19 mouse cellular contexts compared by ENCODE assay signal in genomic region chr2:92253777-92254176, GRCm38 (mm10).
A peak's percentile ranks its signal among the peaks of the same experiment; 100 is the strongest.
DNase-seq lines count a peak whose midpoint lies in the region; ATAC-seq and TF ChIP-seq lines count a peak whose summit lies in the region.
"Had no signal": no experiment of that assay in that cellular context is flagged by ENCODE, and none has a peak within 500 bp of the region (broad histone marks: within the 10 kb centered on the region; RNA-seq: fewer than 3 reads in every experiment).

No protein-coding gene starts in this region.

- 94% methylated on average over 5 of the region's 5 CpGs for WGBS in midbrain, postnatal 0 days
- WGBS in intestine, postnatal 0 days: 87% methylated on average over 5 of the region's 5 CpGs

- no peak overlapping the region for H3K4me2 ChIP-seq in midbrain, postnatal 0 days (ENCODE audit: low read depth, low read length, poor library complexity, severe bottlenecking)
- H3K4me2 ChIP-seq in intestine, postnatal 0 days (replicated peaks; ENCODE audit: low read depth): no peak overlapping the region
- H3K4me2 ChIP-seq: embryonic facial prominence, embryonic 12.5 days; forebrain, embryonic 13.5 days had no signal

- no peak overlapping the region for H3K27ac ChIP-seq in midbrain, postnatal 0 days (ENCODE audit: low read depth, low read length)
- no peak overlapping the region for H3K27ac ChIP-seq in intestine, postnatal 0 days (ENCODE audit: low read depth, low read length)
- H3K27ac ChIP-seq: embryonic facial prominence, embryonic 12.5 days; forebrain, embryonic 13.5 days; layer of hippocampus, adult 2 months had no signal

- peak; percentile 23 for ATAC-seq in activated CD4-positive, CD25-positive, alpha-beta regulatory T cell, adult 4 months
- ATAC-seq in megakaryocyte progenitor cell, adult 5-6 weeks (replicated peaks; ENCODE audit: poor library complexity): peak; percentile 84
- no peak for ATAC-seq in midbrain, postnatal 0 days (ENCODE audit: low FRiP score)
- ATAC-seq in intestine, postnatal 0 days: no peak
- ATAC-seq: forebrain, embryonic 13.5 days; lung, postnatal 0 days; midbrain, embryonic 16.5 days had no signal

- H3K4me3 ChIP-seq in midbrain, postnatal 0 days (ENCODE audit: low read depth, low read length): no peak overlapping the region
- no peak overlapping the region for H3K4me3 ChIP-seq in intestine, postnatal 0 days (ENCODE audit: low read depth, low read length)
- H3K4me3 ChIP-seq: embryonic facial prominence, embryonic 12.5 days; erythroblast, embryonic 14.5 days; forebrain, embryonic 13.5 days; layer of hippocampus, adult 2 months had no signal

- TF ChIP-seq CTCF in midbrain, postnatal 0 days (IDR thresholded peaks at IDR 0.05): no peak
- no peak for TF ChIP-seq CTCF in intestine, postnatal 0 days (IDR thresholded peaks at IDR 0.05; ENCODE audit: low read depth)

- no peaks in the 10 kb centered on the region for H3K9me3 ChIP-seq in midbrain, postnatal 0 days (ENCODE audit: low read length)
- H3K9me3 ChIP-seq in intestine, postnatal 0 days (ENCODE audit: control insufficient read depth): no peaks in the 10 kb centered on the region
- H3K9me3 ChIP-seq: embryonic facial prominence, embryonic 12.5 days; forebrain, embryonic 13.5 days had no signal

- no peak overlapping the region for H3K9ac ChIP-seq in midbrain, postnatal 0 days (replicated peaks; ENCODE audit: low read length, poor library complexity, severe bottlenecking)
- H3K9ac ChIP-seq in intestine, postnatal 0 days (ENCODE audit: low read depth, low read length): no peak overlapping the region
- H3K9ac ChIP-seq: embryonic facial prominence, embryonic 12.5 days; forebrain, embryonic 13.5 days had no signal

- no peaks in the 10 kb centered on the region; the same call in 1 of the 2 replicates for H3K36me3 ChIP-seq in midbrain, postnatal 0 days (ENCODE audit: insufficient read depth, low read length)
- H3K36me3 ChIP-seq in intestine, postnatal 0 days (ENCODE audit: control insufficient read depth, insufficient read depth): peaks cover 1% of the 10 kb centered on the region

- no peaks in the 10 kb centered on the region for H3K4me1 ChIP-seq in midbrain, postnatal 0 days (ENCODE audit: insufficient read depth, low read length)
- no peaks in the 10 kb centered on the region for H3K4me1 ChIP-seq in intestine, postnatal 0 days (replicated peaks; ENCODE audit: control insufficient read depth, insufficient read depth, low read length)
- H3K4me1 ChIP-seq: forebrain, embryonic 13.5 days had no signal

- no peaks in the 10 kb centered on the region for H3K27me3 ChIP-seq in midbrain, postnatal 0 days (ENCODE audit: insufficient read depth, low read length)
- H3K27me3 ChIP-seq in intestine, postnatal 0 days (replicated peaks; ENCODE audit: control insufficient read depth, insufficient read depth, low read length): no peaks in the 10 kb centered on the region
- H3K27me3 ChIP-seq: embryonic facial prominence, embryonic 12.5 days; forebrain, embryonic 13.5 days had no signal

- DNase-seq in lung, postnatal 36 days: peak; percentile 8
- no peak for DNase-seq in lung, postnatal 10 days
- peak; percentile 81 for DNase-seq in A20 (ENCODE audit: low read depth, low spot score)
- DNase-seq in midbrain, postnatal 0 days (ENCODE audit: low spot score): no peak
- DNase-seq in ovary, postnatal 10 days (ENCODE audit: low spot score): no peak
- DNase-seq: cerebellum, adult 8-10 months; gastrocnemius, postnatal 14 days; kidney, adult 2 months; kidney, postnatal 14 days; liver had no signal

Comparison
In these comparisons a context has a peak if more than half of its experiments do, and no peak if none do; other contexts are left out.
1. DNase-seq: peak in lung, postnatal 36 days (single experiment) and A20 (single experiment); none in lung, postnatal 10 days (single experiment), midbrain, postnatal 0 days (single experiment) and ovary, postnatal 10 days (single experiment).
2. ATAC-seq: peak in activated CD4-positive, CD25-positive, alpha-beta regulatory T cell, adult 4 months (single experiment) and megakaryocyte progenitor cell, adult 5-6 weeks (single experiment); none in midbrain, postnatal 0 days (single experiment) and intestine, postnatal 0 days (single experiment).